Mouse (Mus musculus): ENCODE measurements at regions not wholly inside any gene's neighbourhood (a gene's known extent, or its start where the extent isn't known, plus 50 kb on each side); places are given as distances from the start of the nearest gene placed in this dataset.

DNA sequence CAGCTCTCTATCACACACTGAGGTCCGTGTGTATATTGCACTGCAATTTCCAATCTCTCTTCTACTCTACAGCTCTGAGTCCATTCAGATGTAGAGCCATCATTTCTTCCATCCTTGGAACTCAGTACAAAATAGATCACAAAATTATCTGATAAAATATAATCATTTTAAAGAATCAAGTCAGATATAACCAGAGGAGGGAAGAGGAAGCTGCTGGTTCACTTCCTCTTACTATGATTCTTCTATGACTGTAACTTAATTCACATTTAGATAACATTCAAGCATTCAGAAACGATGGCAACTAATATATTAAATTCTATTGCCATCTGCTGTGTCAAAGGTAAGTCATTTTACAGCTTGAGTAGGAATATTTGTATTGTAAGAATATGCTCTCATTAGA is 1550.1 kb downstream of the Cdh8 start:
- DNase-seq: no peak

GRCm38 (mm10) chr8:97861511-97861910 is 1554.8 kb downstream of the Cdh8 start:
- peak; percentile 10 for DNase-seq

DNA sequence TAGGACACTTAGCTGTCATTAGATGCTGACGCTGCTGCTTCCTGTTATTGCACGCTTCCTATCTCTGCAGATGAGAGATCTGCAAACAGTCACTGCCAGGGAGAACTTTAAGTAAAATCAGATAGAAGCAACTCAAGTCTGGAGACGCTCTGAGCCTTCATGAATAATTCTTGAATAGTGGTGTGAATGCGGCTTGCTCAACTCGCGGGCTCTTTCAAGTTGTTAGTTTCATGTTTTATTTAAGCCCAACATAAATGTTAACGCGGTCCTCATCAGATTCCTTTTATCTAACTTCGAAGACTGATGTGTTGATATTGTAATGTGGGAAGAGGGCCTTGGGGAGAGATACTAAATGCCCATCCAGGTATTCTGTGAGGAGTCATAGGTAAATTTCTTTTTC is 1556.1 kb downstream of the Cdh8 start:
- no peak for DNase-seq

DNA sequence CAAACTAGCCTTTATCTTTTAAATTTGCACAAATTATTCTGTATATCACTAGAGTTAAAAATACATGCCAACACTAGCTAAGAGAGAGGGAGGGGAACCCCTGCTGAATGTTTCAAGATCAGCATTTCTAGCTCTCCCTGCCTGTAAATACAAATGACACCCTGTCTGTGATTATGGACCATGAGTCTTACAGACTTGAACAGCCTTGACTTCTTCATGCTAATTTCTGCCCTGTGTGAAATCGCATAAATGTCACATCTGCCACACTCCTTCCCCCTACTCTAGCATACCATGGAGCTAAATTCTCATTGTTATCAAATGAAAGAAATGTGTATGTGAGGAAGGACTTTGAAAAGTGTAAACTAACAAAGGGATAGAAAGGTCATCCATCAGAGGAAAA is 1559.0 kb downstream of the Cdh8 start:
- DNase-seq: no peak

All from cerebellum, adult 9-11 months (tissue).